Mouse (Mus musculus) ES-E14 (cell line): ENCODE results near the gene Zkscan16.

Experiments used
- MAFK ChIP-seq: IDR thresholded peaks from 2 replicates; pipeline ENCODE4 v1.6.1; 2014; ENCODE audit warnings: mild to moderate bottlenecking, low read depth, low read length, inconsistent platforms; ENCODE audit not compliant: insufficient read depth
- ZC3H11A ChIP-seq: IDR thresholded peaks from 2 replicates; pipeline ENCODE4 v1.6.1; 2012; ENCODE audit warnings: low read depth, mild to moderate bottlenecking, inconsistent platforms, low read length, borderline replicate concordance
- ZNF384 ChIP-seq: IDR thresholded peaks from 2 replicates; pipeline ENCODE4 v1.6.1; 2012; ENCODE audit warnings: low read depth, low read length, inconsistent platforms

GRCm38 (mm10) chr4:58942942-58943341 is 486 bp upstream of the Zkscan16 start:
- TF ChIP-seq MAFK, result no peak
- TF ChIP-seq ZNF384, result no peak
- TF ChIP-seq ZC3H11A, result no peak
